Mouse (Mus musculus): ENCODE data around the gene Ugt1a1.

Ugt1a1 gene

GRCm38 (mm10) chr1:88258361-88258760, 46.6 kb downstream of the Ugt1a1 start:
- no peak for DNase-seq (ENCODE audit: low read depth, low spot score)

GRCm38 (mm10) chr1:88258881-88259642, 47.3 kb downstream of the Ugt1a1 start:
- DNase-seq (ENCODE audit: low read depth, low spot score): no peak

GRCm38 (mm10) chr1:88259643-88260024, 47.9 kb downstream of the Ugt1a1 start:
- DNase-seq (ENCODE audit: low read depth, low spot score): no peak

- DNase-seq (ENCODE audit: low read depth, low spot score): no peak
Observed at GRCm38 (mm10) chr1:88260114-88260513, 48.4 kb downstream of the Ugt1a1 start.

- DNase-seq (ENCODE audit: low read depth, low spot score): no peak
Observed at GRCm38 (mm10) chr1:88260604-88261377, 49.0 kb downstream of the Ugt1a1 start.

- no peak for DNase-seq (ENCODE audit: low read depth, low spot score)
Observed at GRCm38 (mm10) chr1:88261706-88262105, 49.9 kb downstream of the Ugt1a1 start.

GRCm38 (mm10) chr1:88262255-88262654, 50.5 kb downstream of the Ugt1a1 start:
- DNase-seq (ENCODE audit: low read depth, low spot score): no peak

- DNase-seq (ENCODE audit: low read depth, low spot score): no peak
Observed at GRCm38 (mm10) chr1:88262961-88263360, 51.2 kb downstream of the Ugt1a1 start.

- DNase-seq (ENCODE audit: low read depth, low spot score): no peak
Observed at GRCm38 (mm10) chr1:88263778-88264177, 52.0 kb downstream of the Ugt1a1 start.

GRCm38 (mm10) chr1:88264237-88264868, 52.6 kb downstream of the Ugt1a1 start:
- no peak for DNase-seq (ENCODE audit: low read depth, low spot score)

- no peak for DNase-seq (ENCODE audit: low read depth, low spot score)
Observed at GRCm38 (mm10) chr1:88264869-88265240, 53.1 kb downstream of the Ugt1a1 start.

GRCm38 (mm10) chr1:88266123-88266522, 54.4 kb downstream of the Ugt1a1 start:
- no peak for DNase-seq (ENCODE audit: low read depth, low spot score)

- no peak for DNase-seq (ENCODE audit: low read depth, low spot score)
Observed at GRCm38 (mm10) chr1:88267489-88267888, 55.7 kb downstream of the Ugt1a1 start.

- DNase-seq (ENCODE audit: low read depth, low spot score): no peak
Observed at GRCm38 (mm10) chr1:88268070-88268469, 56.3 kb downstream of the Ugt1a1 start.

Data from embryo, embryonic 11.5 days (tissue).